Mouse (Mus musculus): ENCODE results near the gene Prdm16. TPM values are rescaled to one million over a fixed set of nuclear protein-coding genes. Genes with fewer than 3 reads are reported as not detected.

Prdm16 gene
- polyA plus RNA-seq, 1 experiment from 2014 or later = 87.1 TPM

GRCm38 (mm10) chr4:154360850-154361249 is 275.8 kb downstream of the Prdm16 start:
- 86% methylated on average over 3 of the region's 3 CpGs for WGBS
- H3K9me3 ChIP-seq (ENCODE audit: control insufficient read depth, low read length) = no peaks in the 10 kb centered on the region
- peaks cover 20% of the 10 kb centered on the region for H3K4me1 ChIP-seq (ENCODE audit: control insufficient read depth, insufficient read depth, low read length)
- H3K4me2 ChIP-seq (ENCODE audit: low read depth, severe bottlenecking) = no peak overlapping the region
- no peak overlapping the region for H3K9ac ChIP-seq (ENCODE audit: low read length)
- no peak for ATAC-seq (ENCODE audit: insufficient number of reproducible peaks, low FRiP score, low TSS enrichment, low read depth)
- no peak overlapping the region for H3K27ac ChIP-seq (replicated peaks; ENCODE audit: low read depth, low read length)
- H3K27me3 ChIP-seq (ENCODE audit: control insufficient read depth, insufficient read depth, low read length) = no peaks in the 10 kb centered on the region
- H3K4me3 ChIP-seq (ENCODE audit: low read depth, low read length) = no peak overlapping the region
- 0 out of 2 replicates have a peak, but pooled peaks cover 2% of the 10 kb centered on the region for H3K36me3 ChIP-seq (ENCODE audit: control insufficient read depth, insufficient read depth, low read length)
- no peak for DNase-seq (ENCODE audit: low spot score)

GRCm38 (mm10) chr4:154360441-154360840 is 276.2 kb downstream of the Prdm16 start:
- Histone ChIP-seq H3K27me3 (ENCODE audit: control insufficient read depth, insufficient read depth, low read length) (no peaks in the 10 kb centered on the region), H3K9ac (ENCODE audit: low read length) (no peak overlapping the region), H3K4me2 (ENCODE audit: low read depth, severe bottlenecking) (no peak overlapping the region), H3K4me1 (ENCODE audit: control insufficient read depth, insufficient read depth, low read length) (peaks cover 20% of the 10 kb centered on the region), H3K36me3 (ENCODE audit: control insufficient read depth, insufficient read depth, low read length) (0 out of 2 replicates have a peak, but pooled peaks cover 2% of the 10 kb centered on the region), H3K9me3 (ENCODE audit: control insufficient read depth, low read length) (no peaks in the 10 kb centered on the region), H3K4me3 (ENCODE audit: low read depth, low read length) (no peak overlapping the region), H3K27ac (replicated peaks; ENCODE audit: low read depth, low read length) (0 out of 2 replicates have a peak overlapping the region, but pooled peaks have one; percentile 12)
- DNase-seq (ENCODE audit: low spot score) (no peak), ATAC-seq (ENCODE audit: insufficient number of reproducible peaks, low FRiP score, low TSS enrichment, low read depth) (no peak)
- WGBS = 92% methylated on average over 6 of the region's 7 CpGs

- Histone ChIP-seq H3K4me3 (ENCODE audit: low read depth, low read length) (no peak overlapping the region), H3K9me3 (ENCODE audit: control insufficient read depth, low read length) (no peaks in the 10 kb centered on the region), H3K4me1 (ENCODE audit: control insufficient read depth, insufficient read depth, low read length) (peaks cover 20% of the 10 kb centered on the region), H3K9ac (ENCODE audit: low read length) (no peak overlapping the region), H3K27me3 (ENCODE audit: control insufficient read depth, insufficient read depth, low read length) (no peaks in the 10 kb centered on the region), H3K36me3 (ENCODE audit: control insufficient read depth, insufficient read depth, low read length) (0 out of 2 replicates have a peak, but pooled peaks cover 2% of the 10 kb centered on the region), H3K4me2 (ENCODE audit: low read depth, severe bottlenecking) (no peak overlapping the region), H3K27ac (replicated peaks; ENCODE audit: low read depth, low read length) (no peak overlapping the region)
- WGBS = 67% methylated on average over 9 of the region's 9 CpGs
- DNase-seq (ENCODE audit: low spot score) (no peak), ATAC-seq (ENCODE audit: insufficient number of reproducible peaks, low FRiP score, low TSS enrichment, low read depth) (no peak)
These were observed 276.8 kb downstream of the Prdm16 start for GRCm38 (mm10) chr4:154359762-154360300.

- no peaks in the 10 kb centered on the region for H3K36me3 ChIP-seq (ENCODE audit: control insufficient read depth, insufficient read depth, low read length)
- no peak overlapping the region for H3K27ac ChIP-seq (replicated peaks; ENCODE audit: low read depth, low read length)
- H3K9me3 ChIP-seq (ENCODE audit: control insufficient read depth, low read length) = no peaks in the 10 kb centered on the region
- H3K4me3 ChIP-seq (ENCODE audit: low read depth, low read length) = no peak overlapping the region
- no peak overlapping the region for H3K9ac ChIP-seq (ENCODE audit: low read length)
- peaks cover 20% of the 10 kb centered on the region for H3K4me1 ChIP-seq (ENCODE audit: control insufficient read depth, insufficient read depth, low read length)
- H3K27me3 ChIP-seq (ENCODE audit: control insufficient read depth, insufficient read depth, low read length) = no peaks in the 10 kb centered on the region
- ATAC-seq (ENCODE audit: insufficient number of reproducible peaks, low FRiP score, low TSS enrichment, low read depth) (no peak), DNase-seq (ENCODE audit: low spot score) (no peak)
- H3K4me2 ChIP-seq (ENCODE audit: low read depth, severe bottlenecking) = no peak overlapping the region
- 56% methylated on average over 11 of the region's 11 CpGs for WGBS
These were observed 277.9 kb downstream of the Prdm16 start for GRCm38 (mm10) chr4:154358816-154359215.

DNA sequence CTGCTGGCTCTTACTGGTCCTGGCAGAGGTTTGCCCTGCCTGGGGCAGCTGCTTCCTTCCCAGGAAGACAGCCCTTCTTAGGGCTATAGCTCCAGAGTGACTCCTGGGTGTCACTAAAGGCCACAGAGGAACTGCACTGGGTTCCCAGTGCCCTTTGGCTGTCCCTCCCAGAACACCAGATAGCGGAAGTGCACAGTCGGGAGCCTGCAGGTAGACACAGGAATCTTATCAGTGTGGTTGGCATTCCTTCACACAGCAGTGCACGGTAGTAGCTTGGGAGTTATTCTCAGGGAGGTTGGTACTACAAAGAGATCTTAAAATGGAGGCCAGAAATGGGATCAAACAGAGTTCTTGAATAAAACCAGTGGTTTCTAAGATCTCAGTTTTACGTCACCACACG is 278.3 kb downstream of the Prdm16 start:
- no peaks in the 10 kb centered on the region for H3K27me3 ChIP-seq (ENCODE audit: control insufficient read depth, insufficient read depth, low read length)
- no peak overlapping the region for H3K9ac ChIP-seq (ENCODE audit: low read length)
- WGBS = 76% methylated on average over 5 of the region's 5 CpGs
- H3K36me3 ChIP-seq (ENCODE audit: control insufficient read depth, insufficient read depth, low read length) = no peaks in the 10 kb centered on the region
- no peak overlapping the region for H3K4me2 ChIP-seq (ENCODE audit: low read depth, severe bottlenecking)
- H3K4me3 ChIP-seq (ENCODE audit: low read depth, low read length) = no peak overlapping the region
- ATAC-seq (ENCODE audit: insufficient number of reproducible peaks, low FRiP score, low TSS enrichment, low read depth) (no peak), DNase-seq (ENCODE audit: low spot score) (no peak)
- no peaks in the 10 kb centered on the region for H3K9me3 ChIP-seq (ENCODE audit: control insufficient read depth, low read length)
- peaks cover 20% of the 10 kb centered on the region for H3K4me1 ChIP-seq (ENCODE audit: control insufficient read depth, insufficient read depth, low read length)
- no peak overlapping the region for H3K27ac ChIP-seq (replicated peaks; ENCODE audit: low read depth, low read length)

GRCm38 (mm10) chr4:154355408-154355807 is 281.3 kb downstream of the Prdm16 start:
- ATAC-seq (ENCODE audit: insufficient number of reproducible peaks, low FRiP score, low TSS enrichment, low read depth) (no peak), DNase-seq (ENCODE audit: low spot score) (no peak)
- Histone ChIP-seq H3K36me3 (ENCODE audit: control insufficient read depth, insufficient read depth, low read length) (no peaks in the 10 kb centered on the region), H3K27ac (replicated peaks; ENCODE audit: low read depth, low read length) (no peak overlapping the region), H3K27me3 (ENCODE audit: control insufficient read depth, insufficient read depth, low read length) (no peaks in the 10 kb centered on the region), H3K9me3 (ENCODE audit: control insufficient read depth, low read length) (no peaks in the 10 kb centered on the region), H3K4me2 (ENCODE audit: low read depth, severe bottlenecking) (no peak overlapping the region), H3K4me3 (ENCODE audit: low read depth, low read length) (no peak overlapping the region), H3K4me1 (ENCODE audit: control insufficient read depth, insufficient read depth, low read length) (peaks cover 14% of the 10 kb centered on the region), H3K9ac (ENCODE audit: low read length) (no peak overlapping the region)
- WGBS = 92% methylated on average over 5 of the region's 5 CpGs

DNA sequence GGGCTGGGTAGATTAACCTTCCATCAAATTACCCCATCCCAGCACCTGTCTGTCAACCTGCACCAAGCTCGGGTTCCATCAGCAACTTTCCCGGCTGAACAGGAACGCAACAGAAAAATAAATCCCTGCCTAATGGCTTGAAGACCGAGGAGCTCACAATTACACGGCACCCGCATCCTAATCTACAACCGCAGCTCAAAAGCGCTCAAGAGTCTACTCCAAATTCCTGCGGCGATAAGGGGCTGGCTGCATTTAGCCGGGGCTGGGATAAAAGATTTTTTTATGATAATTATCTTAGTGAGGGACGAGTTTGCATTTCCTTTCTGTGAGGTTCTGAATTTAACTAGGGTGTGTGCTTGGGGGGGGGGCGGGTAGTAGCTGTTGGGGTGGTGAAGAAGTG is 284.4 kb downstream of the Prdm16 start:
- Histone ChIP-seq H3K4me3 (ENCODE audit: low read depth, low read length) (no peak overlapping the region), H3K27ac (replicated peaks; ENCODE audit: low read depth, low read length) (no peak overlapping the region), H3K27me3 (ENCODE audit: control insufficient read depth, insufficient read depth, low read length) (0 out of 2 replicates have a peak, but pooled peaks cover 2% of the 10 kb centered on the region), H3K4me1 (ENCODE audit: control insufficient read depth, insufficient read depth, low read length) (peaks cover 4% of the 10 kb centered on the region), H3K4me2 (ENCODE audit: low read depth, severe bottlenecking) (no peak overlapping the region), H3K9ac (ENCODE audit: low read length) (no peak overlapping the region), H3K9me3 (ENCODE audit: control insufficient read depth, low read length) (no peaks in the 10 kb centered on the region), H3K36me3 (ENCODE audit: control insufficient read depth, insufficient read depth, low read length) (no peaks in the 10 kb centered on the region)
- ATAC-seq (ENCODE audit: insufficient number of reproducible peaks, low FRiP score, low TSS enrichment, low read depth) = no peak
- DNase-seq (ENCODE audit: low spot score) = no peak
- 80% methylated on average over 13 of the region's 13 CpGs for WGBS

- H3K27ac ChIP-seq (replicated peaks; ENCODE audit: low read depth, low read length) = no peak overlapping the region
- no peak overlapping the region for H3K4me3 ChIP-seq (ENCODE audit: low read depth, low read length)
- no peak overlapping the region for H3K4me2 ChIP-seq (ENCODE audit: low read depth, severe bottlenecking)
- no peak for DNase-seq (ENCODE audit: low spot score)
- H3K9me3 ChIP-seq (ENCODE audit: control insufficient read depth, low read length) = no peaks in the 10 kb centered on the region
- 0 out of 2 replicates have a peak, but pooled peaks cover 3% of the 10 kb centered on the region for H3K36me3 ChIP-seq (ENCODE audit: control insufficient read depth, insufficient read depth, low read length)
- no peak overlapping the region for H3K9ac ChIP-seq (ENCODE audit: low read length)
- no peak for ATAC-seq (ENCODE audit: insufficient number of reproducible peaks, low FRiP score, low TSS enrichment, low read depth)
- H3K4me1 ChIP-seq (ENCODE audit: control insufficient read depth, insufficient read depth, low read length) = peaks cover 12% of the 10 kb centered on the region
- 47% methylated on average over 11 of the region's 11 CpGs for WGBS
- 0 out of 2 replicates have a peak, but pooled peaks cover 2% of the 10 kb centered on the region for H3K27me3 ChIP-seq (ENCODE audit: control insufficient read depth, insufficient read depth, low read length)
These were observed 288.4 kb downstream of the Prdm16 start for GRCm38 (mm10) chr4:154348197-154348786.

Measured in limb, embryonic 11.5 days (tissue).